Mouse (Mus musculus) small intestine, adult 2 months (tissue): ENCODE measurements around the gene Pou2f1. TPM values are rescaled to one million over a fixed set of nuclear protein-coding genes. Genes with fewer than 3 reads are reported as not detected.
"Not testable (repeated sequence)": the region's sequence is repeated elsewhere in the genome, so short reads cannot be mapped to it uniquely, and the experiment has no call there.

Source experiments
- H3K27ac ChIP-seq: fragments of 200-500 bp; 2 replicates; pipeline ENCODE4 v1.5.1; 2012; ENCODE audit warnings: low read depth, low read length, control low read depth, inconsistent platforms; ENCODE audit not compliant: insufficient read depth
- H3K27me3 ChIP-seq: fragments of 200-500 bp; 2 replicates; pipeline ENCODE4 v1.6.1; 2012; ENCODE audit warnings: mild to moderate bottlenecking, moderate library complexity, low read length, inconsistent platforms; ENCODE audit not compliant: control insufficient read depth, insufficient read depth
- H3K36me3 ChIP-seq: fragments of 200-500 bp; 2 replicates; pipeline ENCODE4 v1.6.1; 2012; ENCODE audit warnings: mild to moderate bottlenecking, low read length, control low read depth, inconsistent platforms; ENCODE audit not compliant: control insufficient read depth, insufficient read depth
- H3K4me1 ChIP-seq: fragments of 200-500 bp; 2 replicates; pipeline ENCODE4 v1.6.1; 2012; ENCODE audit warnings: low read length, inconsistent platforms, mixed read lengths; ENCODE audit not compliant: control insufficient read depth, insufficient read depth, insufficient read length
- H3K4me3 ChIP-seq: fragments of 200-500 bp; 2 replicates; pipeline ENCODE4 v1.5.1; 2012; ENCODE audit warnings: low read depth, mild to moderate bottlenecking, control low read depth, inconsistent platforms, low read length, moderate library complexity
- CTCF ChIP-seq: fragments of 200-500 bp; IDR thresholded peaks from 2 replicates; pipeline ENCODE4 v1.5.1; 2012; ENCODE audit warnings: low read depth, mild to moderate bottlenecking, control low read depth, inconsistent platforms, low read length, moderate library complexity, mixed read lengths; ENCODE audit not compliant: insufficient replicate concordance, insufficient read length; ENCODE audit errors: extremely low read depth
- POLR2A ChIP-seq: fragments of 200-500 bp; IDR thresholded peaks from 2 replicates; pipeline ENCODE4 v1.6.1; 2012; ENCODE audit warnings: low read depth, mild to moderate bottlenecking, control low read depth, inconsistent platforms, low read length, moderate library complexity
- WGBS: fragments of 180-500 bp; shearing (Covaris S2); methylation state at CpG from one replicate; pipeline ENCODE4 v1.1.7; 2018; 5-methylcytosine and 5-hydroxymethylcytosine counted together
- polyA plus RNA-seq: library from polyadenylated mRNA; depleted of rRNA; stranded (reverse); fragments of >200 nt; gene quantifications from 2 replicates; pipeline ENCODE4 v1.2.3, GENCODE M21; 2012

Gene Pou2f1
- polyA plus RNA-seq, 1 experiment: 17.6 TPM

DNA sequence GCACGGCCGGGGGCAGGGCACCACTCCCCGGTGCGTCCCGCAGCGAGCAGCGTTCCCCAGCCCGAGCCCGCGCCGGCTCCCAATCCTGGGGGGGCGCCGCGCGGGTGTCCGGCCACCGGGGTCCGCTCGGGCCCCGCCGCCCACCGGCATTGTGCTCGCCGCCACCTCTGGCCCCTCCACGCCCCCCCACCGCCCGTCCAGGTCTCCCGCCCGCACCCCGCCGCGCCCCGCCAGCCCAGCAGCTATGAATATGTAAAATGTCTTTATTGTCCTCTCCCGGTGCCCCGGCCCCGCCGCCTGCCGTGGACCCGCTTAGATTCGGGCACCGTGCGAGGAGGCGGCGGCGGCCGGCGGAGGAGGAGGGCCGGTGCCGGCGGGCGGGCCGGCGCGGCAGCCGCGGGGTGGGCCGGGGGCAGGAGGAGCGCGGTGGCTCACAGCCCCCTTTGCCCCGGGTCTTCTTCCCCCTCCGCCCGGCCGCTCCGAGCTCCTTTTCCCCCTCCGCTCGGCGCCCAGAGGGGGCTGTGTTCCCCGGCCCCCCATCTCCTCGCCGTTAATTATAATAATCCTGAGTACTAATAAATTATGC, 481 bp downstream of the Pou2f1 start:
- under 1% methylated on average over 65 of the region's 70 CpGs for WGBS
- H3K4me1 ChIP-seq: 0 out of 2 replicates have a peak, but pooled peaks cover 2% of the 10 kb centered on the region
- TF ChIP-seq POLR2A (no peak), CTCF (no peak)
- H3K4me3 ChIP-seq: peak overlapping the region; percentile 92
- no peaks in the 10 kb centered on the region for H3K36me3 ChIP-seq
- no peaks in the 10 kb centered on the region for H3K27me3 ChIP-seq
- H3K27ac ChIP-seq: peak overlapping the region; percentile 87

DNA sequence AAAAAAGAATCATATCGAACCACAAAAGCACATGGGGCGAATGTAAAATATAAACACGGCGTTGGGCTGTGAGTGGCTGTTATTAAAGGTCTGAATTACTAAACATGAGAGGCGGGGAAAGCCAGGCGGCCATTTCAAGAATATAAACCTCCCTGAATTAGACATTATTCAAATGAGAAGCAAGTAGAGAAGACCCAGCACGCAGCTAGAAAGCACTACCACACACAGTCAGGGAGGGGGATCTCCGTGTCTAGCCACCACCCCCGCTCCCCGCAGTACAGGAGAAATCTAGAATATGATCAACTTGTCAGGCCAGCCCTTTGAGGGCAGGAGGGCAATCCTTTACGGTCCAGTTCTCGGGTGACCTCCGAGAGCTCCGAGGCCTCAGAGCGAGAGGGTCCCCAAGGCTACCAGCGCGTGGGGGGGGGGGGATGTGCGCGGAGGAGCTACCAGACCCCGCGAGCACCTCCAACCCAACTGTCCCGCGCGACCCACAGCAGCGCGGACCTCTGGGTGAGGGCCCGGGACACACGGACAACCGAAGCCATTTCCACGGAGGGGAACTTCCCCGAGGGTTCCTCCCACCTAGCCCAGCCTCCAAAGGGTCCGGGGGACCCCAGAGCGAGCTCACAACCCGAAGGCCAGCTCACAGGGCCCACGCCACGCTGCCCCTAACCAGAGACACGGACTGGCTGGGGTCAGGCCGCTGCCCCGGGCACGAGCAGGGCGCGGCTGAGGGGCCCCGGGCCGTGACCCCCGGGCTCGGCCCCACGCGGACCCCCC, 1.2 kb downstream of the Pou2f1 start:
- peak overlapping the region; percentile 92 for H3K4me3 ChIP-seq
- no peak for TF ChIP-seq CTCF
- no peak for TF ChIP-seq POLR2A
- under 1% methylated on average over 48 of the region's 48 CpGs for WGBS
- no peaks in the 10 kb centered on the region for H3K36me3 ChIP-seq
- peaks cover 2% of the 10 kb centered on the region; the same call in 1 of the 2 replicates for H3K4me1 ChIP-seq
- no peaks in the 10 kb centered on the region for H3K27me3 ChIP-seq
- peak overlapping the region; percentile 87 for H3K27ac ChIP-seq

DNA sequence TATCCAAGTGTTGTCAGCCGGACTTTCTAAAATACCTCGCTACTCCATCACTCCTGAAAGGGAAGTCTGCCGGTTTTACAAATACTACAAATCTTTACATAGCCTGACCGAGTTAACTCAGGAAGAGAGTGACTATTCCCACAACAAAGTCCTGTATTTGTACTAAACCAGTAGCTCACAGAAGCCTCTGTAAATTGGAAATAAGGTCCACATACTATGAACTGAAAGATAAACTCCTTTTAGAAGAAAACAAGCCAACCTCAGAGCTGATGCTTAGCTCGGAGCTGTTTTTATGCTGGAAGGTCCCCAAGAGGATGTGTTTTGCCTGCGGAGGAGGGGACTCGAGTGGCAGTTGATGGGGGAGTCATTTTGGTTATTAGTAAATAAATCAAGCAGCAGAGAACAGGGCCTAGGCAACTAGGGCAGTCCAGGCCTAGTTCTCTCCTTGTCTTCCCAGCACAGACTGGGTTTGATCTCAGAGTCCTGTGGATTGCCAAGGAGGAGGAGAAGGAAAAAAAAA, 1.8 kb downstream of the Pou2f1 start:
- 14% methylated on average over 7 of the region's 7 CpGs for WGBS
- H3K4me1 ChIP-seq: peaks cover 5% of the 10 kb centered on the region; the same call in 1 of the 2 replicates
- peak overlapping the region; percentile 25; the same call in 1 of the 2 replicates for H3K4me3 ChIP-seq
- H3K36me3 ChIP-seq: no peaks in the 10 kb centered on the region
- TF ChIP-seq CTCF (no peak), POLR2A (no peak)
- no peaks in the 10 kb centered on the region for H3K27me3 ChIP-seq
- peak overlapping the region; percentile 87 for H3K27ac ChIP-seq

DNA sequence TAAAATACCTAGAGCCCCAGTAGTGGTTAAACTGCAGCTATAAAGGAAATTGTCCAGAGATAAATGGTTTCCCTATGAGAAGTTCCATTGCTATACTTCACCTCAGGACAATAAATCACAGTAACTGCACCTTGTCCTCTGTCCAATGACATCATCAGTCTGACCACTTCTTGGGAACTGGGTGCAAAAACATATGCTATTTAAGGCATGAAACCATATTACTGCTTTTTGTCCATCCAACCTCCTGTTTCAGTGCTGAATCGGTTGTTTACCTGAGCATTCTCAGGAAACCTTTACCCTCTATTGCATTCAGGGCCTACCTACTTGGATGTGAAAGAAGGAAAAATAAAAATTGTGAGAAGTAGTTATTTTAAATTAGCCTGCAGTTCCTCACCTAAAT, 2.8 kb downstream of the Pou2f1 start:
- Histone ChIP-seq H3K36me3 (no peaks in the 10 kb centered on the region), H3K4me3 (no peak overlapping the region), H3K27ac (peak overlapping the region; percentile 37; the same call in 1 of the 2 replicates), H3K4me1 (peaks cover 5% of the 10 kb centered on the region; the same call in 1 of the 2 replicates), H3K27me3 (no peaks in the 10 kb centered on the region)
- TF ChIP-seq CTCF (no peak), POLR2A (no peak)
- 26% methylated on average over 1 of the region's 1 CpGs for WGBS

DNA sequence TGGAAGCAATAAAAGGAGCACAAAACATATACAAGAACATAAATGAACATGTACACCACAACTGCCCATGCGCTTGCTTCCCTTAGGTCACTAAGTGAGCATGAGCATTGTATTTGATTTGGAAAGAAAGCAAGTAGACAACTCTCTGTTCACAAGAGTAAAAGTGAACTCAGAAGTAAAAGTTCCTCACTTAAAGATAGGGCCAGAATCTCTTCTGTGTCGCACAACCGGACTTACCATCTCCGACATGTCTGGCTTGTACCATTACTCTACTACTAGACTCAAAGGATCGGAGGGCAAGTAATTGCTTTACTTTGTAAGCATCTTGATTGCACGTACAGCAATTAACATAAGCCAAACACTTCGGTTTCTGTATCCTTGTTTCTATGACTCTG, 6.8 kb downstream of the Pou2f1 start:
- H3K4me3 ChIP-seq: no peak overlapping the region
- H3K4me1 ChIP-seq: peaks cover 5% of the 10 kb centered on the region; the same call in 1 of the 2 replicates
- no peaks in the 10 kb centered on the region for H3K27me3 ChIP-seq
- TF ChIP-seq CTCF (no peak), POLR2A (no peak)
- H3K27ac ChIP-seq: peak overlapping the region; percentile 82
- WGBS: 35% methylated on average over 7 of the region's 7 CpGs
- no peaks in the 10 kb centered on the region for H3K36me3 ChIP-seq

DNA sequence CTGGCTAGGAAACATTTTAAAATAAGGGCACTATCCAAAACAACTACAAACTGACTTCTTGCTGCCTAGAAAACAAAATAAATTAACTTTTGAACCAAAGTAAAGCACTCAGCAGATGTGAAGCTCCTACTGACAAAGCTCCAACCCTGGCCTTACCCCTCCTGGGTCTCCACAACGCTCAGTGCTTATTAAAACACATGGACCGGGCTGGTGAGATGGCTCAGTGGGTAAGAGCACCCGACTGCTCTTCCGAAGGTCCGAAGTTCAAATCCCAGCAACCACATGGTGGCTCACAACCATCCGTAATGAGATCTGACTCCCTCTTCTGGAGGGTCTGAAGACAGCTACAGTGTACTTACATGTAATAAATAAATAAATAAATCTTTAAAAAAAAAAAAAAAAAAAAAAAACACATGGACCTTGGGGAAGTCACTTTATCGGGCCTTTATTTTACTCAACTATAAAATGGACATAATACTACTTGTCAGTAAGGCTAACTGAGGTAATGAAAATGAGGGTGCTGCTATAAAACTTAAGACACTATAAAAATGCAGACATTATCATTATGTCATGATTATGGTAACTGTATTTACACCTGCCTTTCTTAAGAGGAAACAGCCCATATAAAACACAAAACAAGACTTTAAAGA, 7.3 kb downstream of the Pou2f1 start:
- 56% methylated on average over 7 of the region's 7 CpGs for WGBS
- not testable (repeated sequence) for H3K36me3 ChIP-seq, H3K4me1 ChIP-seq, H3K27ac ChIP-seq, H3K4me3 ChIP-seq, H3K27me3 ChIP-seq

DNA sequence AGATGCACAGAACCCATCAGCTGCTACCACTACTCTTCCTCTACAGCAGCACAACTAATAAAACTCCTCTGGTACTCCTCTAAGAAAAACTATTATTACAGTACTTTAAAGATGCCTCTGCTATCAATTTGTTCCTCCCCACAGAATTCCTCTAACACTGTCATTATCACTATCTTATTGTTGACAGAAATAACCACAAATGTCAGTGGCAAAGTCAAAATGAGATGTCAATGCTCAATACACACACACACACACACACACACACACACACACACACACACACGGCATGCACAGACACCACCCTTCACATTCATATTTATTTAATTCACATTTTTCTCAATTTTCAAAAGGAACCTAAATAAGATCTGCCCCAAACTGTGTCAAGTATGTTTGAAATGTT, 8.2 kb downstream of the Pou2f1 start:
- Histone ChIP-seq H3K27me3 (no peaks in the 10 kb centered on the region; the same call in 1 of the 2 replicates), H3K4me3 (no peak overlapping the region), H3K36me3 (no peaks in the 10 kb centered on the region), H3K4me1 (peaks cover 5% of the 10 kb centered on the region; the same call in 1 of the 2 replicates), H3K27ac (no peak overlapping the region)
- TF ChIP-seq CTCF (no peak), POLR2A (no peak)
- 67% methylated on average over 1 of the region's 1 CpGs for WGBS
